Mouse (Mus musculus) mouse embryonic stem cell (cell line): Measurements from ENCODE around the gene BC003965.
"Not testable (repeated sequence)": the region's sequence is repeated elsewhere in the genome, so short reads cannot be mapped to it uniquely, and the experiment has no call there.

Source experiments
- in situ Hi-C, 2 experiments: fragments of 300-500 bp; cut with MboI; formaldehyde crosslinking; loops; 1 replicate in 1 of 2; 3 replicates in 1 of 2; pipeline ENCODE4 v1.14.3; 2019 to 2020; ENCODE audit warnings: low sequenced_read_pairs in 2 of 2, low pct_unique_long_range_greater_than_20kb in 1 of 2, mixed read lengths in 1 of 2; ENCODE audit not compliant: unreplicated experiment in 1 of 2

BC003965 gene

DNA sequence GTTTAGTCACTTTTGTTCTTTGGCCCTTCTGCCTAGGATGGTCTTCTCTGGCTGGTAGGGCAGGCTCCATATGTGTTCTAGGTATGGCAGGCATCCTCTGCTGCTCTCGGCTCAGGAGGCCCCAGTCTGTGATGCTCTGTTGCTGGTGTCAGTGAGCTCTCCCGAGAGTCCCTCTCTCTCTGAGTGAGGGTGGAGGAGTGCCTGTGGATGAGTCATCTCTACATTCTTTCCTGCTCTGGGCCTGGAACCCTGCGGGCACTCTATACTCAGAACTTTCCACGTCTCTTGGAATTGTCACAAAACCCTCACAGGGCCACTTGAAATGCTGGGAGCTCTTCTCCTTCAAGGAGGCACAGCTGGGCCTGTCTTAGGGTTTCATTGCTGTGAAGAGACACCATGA, 27.4 kb downstream of the BC003965 start:
- in situ Hi-C loops: no loop called here

DNA sequence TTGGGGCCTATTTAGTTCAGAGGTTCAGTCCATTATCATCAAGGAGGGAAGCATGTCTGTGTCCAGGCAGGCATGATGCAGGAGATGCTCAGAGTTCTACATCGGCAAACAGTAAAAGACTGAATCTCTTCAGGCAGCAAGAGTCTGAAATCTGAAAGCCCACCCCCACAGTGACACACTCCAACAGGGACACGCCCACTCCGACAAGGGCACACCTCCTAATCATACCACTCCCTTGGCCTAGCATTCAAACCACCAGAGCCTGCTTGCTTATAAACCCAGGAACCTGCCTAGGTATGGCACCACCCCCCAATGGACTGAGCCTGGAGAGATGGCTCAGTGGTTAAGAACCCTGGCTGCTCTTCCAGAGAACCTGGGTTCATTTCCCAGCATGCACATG, 31.1 kb downstream of the BC003965 start:
- in situ Hi-C loops: no loop called here

- in situ Hi-C loops: no loop called here
Measured at GRCm38 (mm10) chr17:25218967-25219366, 34.6 kb downstream of the BC003965 start.

GRCm38 (mm10) chr17:25219492-25220295, 35.3 kb downstream of the BC003965 start:
- in situ Hi-C loops: no loop called here

DNA sequence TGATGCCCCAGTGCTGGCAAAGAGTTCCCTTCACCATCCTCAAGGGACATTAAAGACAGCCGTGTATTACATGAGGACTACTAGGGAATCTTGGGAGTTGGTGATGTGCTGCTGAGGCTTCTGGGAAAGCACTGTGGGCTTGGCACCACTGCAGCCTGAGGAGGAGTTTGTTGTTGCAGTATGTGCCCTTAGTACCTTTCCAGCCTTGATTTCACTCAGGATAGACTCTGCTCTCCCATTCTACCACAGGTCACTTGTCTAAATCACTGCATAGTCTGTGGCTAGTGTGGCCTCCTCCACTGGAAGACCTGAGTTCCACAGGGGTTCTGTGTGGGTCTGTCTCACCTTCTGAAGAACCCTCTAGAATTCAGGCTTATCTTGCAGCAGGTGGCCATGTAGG, 36.4 kb downstream of the BC003965 start:
- in situ Hi-C loops: no loop called here

- in situ Hi-C loops: no loop called here
Measured at GRCm38 (mm10) chr17:25221821-25222503, 37.6 kb downstream of the BC003965 start.

GRCm38 (mm10) chr17:25222504-25222940, 38.2 kb downstream of the BC003965 start:
- in situ Hi-C loops: not testable (repeated sequence)

GRCm38 (mm10) chr17:25222951-25223601, 38.7 kb downstream of the BC003965 start:
- in situ Hi-C loops: no loop called here

DNA sequence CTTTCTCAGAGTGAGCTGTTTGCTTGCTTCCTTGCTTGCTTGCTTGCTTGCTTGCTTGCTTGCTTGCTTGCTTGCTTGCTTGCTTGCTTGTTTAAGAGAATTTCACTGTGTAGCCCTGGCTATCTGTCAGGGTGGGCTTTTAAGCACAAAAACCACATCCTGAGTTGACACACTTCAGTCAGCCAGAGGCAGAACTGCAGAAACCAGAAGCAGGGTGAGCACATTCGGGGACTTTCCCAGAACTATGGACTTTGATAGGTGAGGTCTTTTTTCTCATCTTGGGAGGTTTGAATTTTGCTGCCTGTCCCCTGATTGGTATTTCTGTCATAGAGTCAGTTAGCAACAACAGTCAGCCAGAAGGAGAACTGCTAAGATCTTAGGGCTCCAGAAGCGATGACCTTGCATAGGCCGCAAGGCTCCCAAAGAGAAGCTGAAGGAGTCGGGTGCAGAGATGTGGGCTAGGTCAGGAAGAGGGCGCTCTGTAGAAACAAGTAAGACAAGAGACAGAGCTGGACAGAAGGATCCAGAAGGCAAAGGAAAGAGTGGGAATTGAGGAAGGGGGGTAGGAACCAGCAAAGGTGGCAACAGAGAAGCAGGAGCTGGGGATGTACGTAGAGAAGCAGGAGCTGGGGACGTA, 40.4 kb downstream of the BC003965 start:
- in situ Hi-C loops: no loop called here

DNA sequence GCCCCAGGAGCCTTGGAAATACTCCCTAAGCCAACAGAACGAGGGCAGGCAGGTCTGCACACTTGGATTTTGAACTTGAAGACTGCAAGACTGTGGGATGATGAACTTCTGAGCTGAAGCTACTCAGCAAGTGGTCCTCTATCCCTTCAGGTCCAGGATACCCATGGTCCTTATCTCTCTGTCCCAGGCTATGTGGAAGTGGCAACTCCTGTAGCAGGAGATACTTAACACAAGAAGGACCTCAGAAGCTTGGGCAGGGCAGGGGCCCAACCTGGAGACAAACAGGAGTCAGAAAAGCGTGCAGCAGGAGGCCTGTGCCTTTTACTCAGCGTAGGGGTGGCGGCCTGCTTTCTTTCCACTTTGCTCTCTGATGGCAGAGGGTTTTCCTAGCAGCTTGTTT, 41.3 kb downstream of the BC003965 start:
- in situ Hi-C loops: no loop called here

- in situ Hi-C loops: no loop called here
Measured at GRCm38 (mm10) chr17:25227991-25228390, 43.6 kb downstream of the BC003965 start.

- in situ Hi-C loops: not testable (repeated sequence)
Measured at GRCm38 (mm10) chr17:25230014-25230655, 45.8 kb downstream of the BC003965 start.

DNA sequence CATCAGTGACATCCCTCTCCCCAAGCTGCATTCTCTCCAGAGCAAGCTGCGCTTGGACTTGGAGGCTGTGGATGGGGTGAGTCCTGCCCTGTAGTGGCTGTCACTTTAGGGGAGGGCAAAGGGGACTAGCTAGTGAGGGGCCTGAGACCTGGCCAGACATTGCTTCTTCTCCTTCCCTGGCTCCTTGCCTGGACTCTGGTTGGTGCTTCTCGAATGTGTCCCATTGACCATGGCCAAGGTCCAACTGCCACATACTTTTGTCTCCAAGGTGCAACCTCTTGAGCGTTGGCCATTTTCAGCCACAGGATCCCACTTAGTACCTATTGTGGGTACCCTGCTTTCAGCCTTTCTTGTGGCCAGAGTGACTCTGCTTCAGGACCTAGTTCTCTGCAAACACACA, 46.3 kb downstream of the BC003965 start:
- in situ Hi-C loops: no loop called here

DNA sequence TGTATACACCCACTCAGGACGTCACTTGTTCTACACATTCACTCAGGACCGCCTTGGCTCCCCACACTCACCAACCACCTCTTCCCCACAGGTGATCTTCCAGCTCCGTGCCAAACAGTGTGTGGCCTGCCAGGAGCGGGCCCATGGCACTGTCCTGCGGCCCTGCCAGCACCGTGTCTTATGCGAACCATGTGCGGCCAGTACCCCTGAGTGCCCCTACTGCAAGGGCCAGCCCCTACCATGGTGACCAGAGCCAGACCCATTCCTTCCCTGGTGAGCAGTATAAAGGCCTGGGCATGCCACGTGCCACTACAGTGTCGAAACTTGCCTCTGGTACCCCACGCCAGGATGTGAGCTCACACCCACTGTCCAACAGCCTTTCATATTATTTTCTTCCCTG, 47.3 kb downstream of the BC003965 start:
- in situ Hi-C loops: not testable (repeated sequence)

DNA sequence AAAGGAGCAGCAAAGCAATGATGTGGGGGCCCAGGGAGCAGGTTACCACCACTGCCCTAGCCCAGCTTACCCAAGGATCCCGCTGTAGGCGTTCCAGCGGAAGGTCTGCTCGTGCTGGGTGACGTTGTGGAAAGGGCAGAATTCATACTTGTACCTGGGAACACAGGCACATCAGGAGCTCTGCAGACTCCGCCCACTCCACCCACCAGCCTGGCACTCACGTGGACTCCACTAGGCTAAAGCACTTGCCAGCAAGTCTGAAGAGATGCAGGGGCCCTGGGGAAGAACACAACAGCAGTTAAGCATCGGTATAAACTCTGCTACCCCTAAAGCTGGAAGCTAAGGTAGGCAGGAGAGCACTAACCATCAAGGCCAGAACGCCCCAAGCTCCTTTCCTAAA, 51.3 kb downstream of the BC003965 start:
- in situ Hi-C loops: no loop called here
